Mouse (Mus musculus): ENCODE measurements around the gene Rab13.

Gene Rab13

GRCm38 (mm10) chr3:90213377-90213866 lies at the start of gene Rab13, which contains the start of gene Rps27:
Gene Rab13 (plus strand): TSS chr3:90213695.
Gene Rps27 (minus strand): TSS chr3:90213651.
- peak; percentile 95 for ATAC-seq (ENCODE audit: insufficient number of reproducible peaks, low FRiP score, low TSS enrichment)

- ATAC-seq (ENCODE audit: insufficient number of reproducible peaks, low FRiP score, low TSS enrichment) = no peak
Measured at GRCm38 (mm10) chr3:90179566-90179965, 33.9 kb upstream of the Rab13 start.

DNA sequence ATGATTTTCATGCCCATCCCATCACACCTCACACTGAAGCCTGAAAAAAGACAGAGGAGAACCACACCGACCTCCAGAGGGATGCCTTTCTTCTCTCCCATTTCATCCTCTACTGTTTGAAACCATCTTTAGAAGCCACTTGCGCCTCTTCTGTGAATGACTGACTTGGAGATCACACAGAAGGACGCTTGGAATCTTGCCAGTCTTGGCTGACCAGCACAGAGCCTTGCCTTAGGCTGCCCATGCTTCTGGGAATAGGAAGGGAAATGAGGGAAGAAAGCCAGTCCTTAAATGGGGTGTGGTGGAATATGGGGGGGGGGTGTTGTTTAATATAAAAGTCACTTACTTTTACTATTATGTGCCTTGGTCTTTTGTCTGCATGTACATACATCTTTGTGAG lies 29.9 kb upstream of the Rab13 start:
- ATAC-seq (ENCODE audit: insufficient number of reproducible peaks, low FRiP score, low TSS enrichment) = no peak

DNA sequence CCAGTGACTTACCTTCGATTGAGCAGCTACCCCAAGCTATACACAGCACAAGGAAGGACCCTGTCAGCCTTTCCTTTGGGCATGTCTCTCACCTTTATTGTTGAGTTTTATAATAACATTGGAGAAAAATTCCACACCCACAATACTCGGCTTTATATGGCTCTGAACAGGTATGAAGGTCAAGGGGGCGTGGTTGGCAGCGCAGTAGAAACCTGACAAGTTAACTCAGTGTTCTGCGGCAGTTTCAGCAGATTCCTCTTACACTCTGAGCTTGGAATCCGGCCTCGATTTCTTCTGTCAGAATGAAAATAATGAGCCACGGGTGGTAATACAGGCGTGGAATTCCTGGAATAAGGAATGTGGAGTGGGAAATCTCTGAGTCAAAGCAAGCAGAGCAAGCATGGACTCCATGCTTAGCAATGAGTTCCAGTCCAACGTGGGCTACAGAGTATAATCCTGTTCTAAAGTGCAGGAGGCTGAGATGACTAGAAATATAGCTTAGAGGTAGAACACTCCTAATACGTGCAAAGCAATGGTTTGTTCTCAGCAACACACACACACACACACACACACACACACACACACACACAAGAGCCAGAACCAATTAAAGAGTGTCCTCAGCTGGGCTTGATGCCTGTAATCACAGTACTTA lies 22.5 kb upstream of the Rab13 start:
- ATAC-seq (ENCODE audit: insufficient number of reproducible peaks, low FRiP score, low TSS enrichment) = no peak

GRCm38 (mm10) chr3:90194759-90195158 lies 18.7 kb upstream of the Rab13 start:
- no peak for ATAC-seq (ENCODE audit: insufficient number of reproducible peaks, low FRiP score, low TSS enrichment)

DNA sequence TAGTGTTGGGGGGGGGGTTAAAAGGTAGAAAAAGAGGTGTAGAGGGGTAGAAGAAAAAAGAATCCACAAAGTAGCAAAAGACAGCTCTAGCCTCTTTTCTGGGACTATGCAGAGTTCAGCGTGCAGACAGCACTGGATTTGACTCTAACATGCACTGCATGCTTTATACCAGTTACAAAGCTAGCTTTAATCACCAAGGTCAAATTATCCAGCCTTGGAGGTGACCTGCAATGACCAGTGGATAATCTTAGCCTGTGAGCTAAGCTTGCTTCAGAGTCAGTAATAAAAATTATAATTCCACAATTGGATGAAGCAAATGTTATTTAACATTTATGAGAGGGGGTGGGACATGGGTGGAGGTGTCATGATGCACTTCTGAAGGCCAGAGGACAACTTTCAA lies 17.9 kb upstream of the Rab13 start:
- ATAC-seq (ENCODE audit: insufficient number of reproducible peaks, low FRiP score, low TSS enrichment) = no peak

GRCm38 (mm10) chr3:90197548-90197947 lies 15.9 kb upstream of the Rab13 start:
- ATAC-seq (ENCODE audit: insufficient number of reproducible peaks, low FRiP score, low TSS enrichment) = no peak

- no peak for ATAC-seq (ENCODE audit: insufficient number of reproducible peaks, low FRiP score, low TSS enrichment)
Measured at GRCm38 (mm10) chr3:90202884-90203283, 10.6 kb upstream of the Rab13 start.

GRCm38 (mm10) chr3:90203619-90204018 lies 9.9 kb upstream of the Rab13 start:
- ATAC-seq (ENCODE audit: insufficient number of reproducible peaks, low FRiP score, low TSS enrichment) = no peak

DNA sequence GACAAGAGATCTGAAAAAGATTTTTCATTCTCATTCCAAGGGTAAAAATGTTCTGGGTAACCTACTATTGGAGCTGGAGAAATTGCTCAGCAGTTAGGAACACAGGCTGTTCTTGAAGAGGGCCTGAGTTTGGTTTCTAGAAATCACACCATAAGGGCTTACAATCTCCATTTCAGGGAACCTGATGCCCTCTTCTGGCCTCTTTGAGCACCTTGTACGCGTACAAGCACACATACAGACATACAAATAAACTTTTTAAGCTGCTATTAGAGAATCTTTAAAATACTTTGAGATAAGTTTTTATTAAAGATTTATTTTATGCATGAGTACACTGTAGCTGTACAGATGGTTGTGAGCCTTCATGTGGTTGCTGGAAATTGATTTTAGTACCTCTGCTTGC lies 8.9 kb upstream of the Rab13 start:
- ATAC-seq (ENCODE audit: insufficient number of reproducible peaks, low FRiP score, low TSS enrichment) = no peak

- no peak for ATAC-seq (ENCODE audit: insufficient number of reproducible peaks, low FRiP score, low TSS enrichment)
Measured at GRCm38 (mm10) chr3:90208662-90209061, 4.8 kb upstream of the Rab13 start.

GRCm38 (mm10) chr3:90209908-90210566 lies 3.5 kb upstream of the Rab13 start:
- ATAC-seq (ENCODE audit: insufficient number of reproducible peaks, low FRiP score, low TSS enrichment) = no peak

GRCm38 (mm10) chr3:90211475-90212398 lies 1.8 kb upstream of the Rab13 start:
- no peak for ATAC-seq (ENCODE audit: insufficient number of reproducible peaks, low FRiP score, low TSS enrichment)

GRCm38 (mm10) chr3:90212723-90213122 lies 772 bp upstream of the Rab13 start:
- no peak for ATAC-seq (ENCODE audit: insufficient number of reproducible peaks, low FRiP score, low TSS enrichment)

DNA sequence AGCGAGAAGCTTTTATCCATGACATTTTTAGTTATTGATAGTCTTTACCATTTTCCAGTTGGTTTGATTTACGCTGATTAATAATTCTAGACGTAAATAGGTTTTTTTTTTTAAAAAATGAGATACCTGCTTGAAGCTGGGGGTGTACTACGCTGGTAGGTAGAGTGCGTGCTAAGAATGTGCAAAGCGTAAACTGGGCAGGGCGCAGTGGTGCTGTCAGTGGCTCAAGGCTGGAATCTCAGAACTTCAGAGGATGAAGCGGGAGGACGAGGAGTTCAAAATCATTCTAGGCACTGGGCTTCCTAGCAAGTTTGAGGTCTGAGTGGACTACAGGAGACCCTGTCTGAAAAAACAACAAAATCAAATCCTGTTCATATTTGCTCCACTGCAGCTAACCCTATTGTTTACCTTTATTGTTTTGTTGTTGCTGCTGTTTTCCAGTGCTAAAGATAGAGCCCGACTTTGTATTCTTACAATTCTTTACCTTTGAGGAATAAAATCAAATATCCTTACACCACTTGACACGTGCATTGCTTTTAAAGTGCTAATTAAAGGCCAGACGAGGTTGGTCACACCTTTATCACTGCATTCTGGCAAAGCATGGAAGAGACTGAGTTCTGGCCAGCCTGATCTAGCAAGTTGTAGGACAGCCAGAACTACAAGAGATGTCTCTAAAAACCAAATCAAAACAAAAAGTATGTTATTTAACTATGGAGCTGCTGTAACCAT lies 625 bp downstream of the Rab13 start:
- ATAC-seq (ENCODE audit: insufficient number of reproducible peaks, low FRiP score, low TSS enrichment) = no peak

DNA sequence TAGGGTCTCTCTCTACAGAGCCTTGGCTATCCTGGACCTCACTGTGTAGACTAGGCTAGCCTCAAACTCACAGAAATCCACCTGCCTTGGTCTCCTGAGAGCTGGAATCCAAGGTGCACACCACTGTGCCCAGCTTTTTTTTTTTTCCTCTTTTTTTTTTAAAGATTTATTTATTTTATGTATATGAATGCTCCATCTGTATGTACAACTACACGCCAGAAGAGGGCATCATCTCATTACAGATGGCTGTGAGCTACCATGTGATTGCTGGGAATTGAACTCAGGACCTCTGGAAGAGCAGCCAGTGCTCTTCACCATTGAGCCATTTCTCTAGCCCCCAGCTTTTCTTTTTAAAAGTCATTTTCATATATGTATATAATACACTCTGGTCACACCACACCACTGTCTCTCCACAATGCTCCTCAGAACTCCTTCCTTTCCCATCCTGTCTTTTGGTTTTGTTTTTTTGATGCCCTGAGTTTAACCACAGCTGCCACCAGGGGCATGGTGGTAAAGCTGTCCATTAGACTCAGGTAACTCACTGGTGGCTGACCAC lies 2.4 kb downstream of the Rab13 start:
- ATAC-seq (ENCODE audit: insufficient number of reproducible peaks, low FRiP score, low TSS enrichment) = no peak

DNA sequence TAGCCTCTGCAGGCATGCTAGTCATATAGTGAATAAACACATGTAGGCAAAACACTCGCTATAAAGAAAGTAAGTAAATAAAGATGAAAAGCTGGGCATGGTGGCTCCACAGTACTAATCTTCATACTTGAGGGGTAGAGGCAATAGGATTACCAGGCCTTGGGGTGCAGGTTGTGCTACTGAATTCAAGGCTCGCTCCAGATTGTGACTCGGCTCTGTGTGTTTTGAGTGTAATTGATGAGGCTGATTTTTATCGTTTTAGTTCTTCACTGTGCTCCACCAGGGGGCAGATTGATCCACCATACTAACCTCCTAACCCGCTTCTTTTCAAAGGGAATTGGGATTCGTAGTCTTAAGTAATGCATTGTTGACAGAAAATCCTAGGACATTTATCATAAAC lies 6.6 kb downstream of the Rab13 start:
- no peak for ATAC-seq (ENCODE audit: insufficient number of reproducible peaks, low FRiP score, low TSS enrichment)

GRCm38 (mm10) chr3:90220531-90220951 lies 7.0 kb downstream of the Rab13 start:
- ATAC-seq (ENCODE audit: insufficient number of reproducible peaks, low FRiP score, low TSS enrichment) = peak; percentile 68; the same call in 1 of the 2 replicates

GRCm38 (mm10) chr3:90221123-90221522 lies 7.6 kb downstream of the Rab13 start:
- ATAC-seq (ENCODE audit: insufficient number of reproducible peaks, low FRiP score, low TSS enrichment) = no peak

- ATAC-seq (ENCODE audit: insufficient number of reproducible peaks, low FRiP score, low TSS enrichment) = no peak
Measured at GRCm38 (mm10) chr3:90222455-90222854, 9.0 kb downstream of the Rab13 start.
